Mouse (Mus musculus) cerebellum, adult 8-10 months (tissue): ENCODE data around the gene Gm4792.
A peak's percentile ranks its signal among the peaks of the same experiment; 100 is the strongest.

Experiments used
- DNase-seq: peaks from one replicate; pipeline ENCODE4 v3.0.0; 2022

The Gm4792 gene

GRCm38 (mm10) chr10:94298471-94298870, at the start of gene Gm4792:
TSS of gene Gm4792 (minus strand) at chr10:94298703.
- no peak for DNase-seq

- no peak for DNase-seq
These were observed 49.5 kb upstream of the Gm4792 start for GRCm38 (mm10) chr10:94347959-94348358.

GRCm38 (mm10) chr10:94347296-94347695, 48.8 kb upstream of the Gm4792 start:
- DNase-seq: no peak

- DNase-seq: no peak
These were observed 48.1 kb upstream of the Gm4792 start for GRCm38 (mm10) chr10:94346596-94346995.

GRCm38 (mm10) chr10:94345509-94346252, 47.2 kb upstream of the Gm4792 start:
- no peak for DNase-seq

- DNase-seq: no peak
These were observed 46.3 kb upstream of the Gm4792 start for GRCm38 (mm10) chr10:94344631-94345417.

- no peak for DNase-seq
These were observed 45.1 kb upstream of the Gm4792 start for GRCm38 (mm10) chr10:94343581-94343980.

- DNase-seq: no peak
These were observed 43.8 kb upstream of the Gm4792 start for GRCm38 (mm10) chr10:94342256-94342655.

GRCm38 (mm10) chr10:94341501-94341900, 43.0 kb upstream of the Gm4792 start:
- DNase-seq: no peak

- DNase-seq: no peak
These were observed 37.6 kb upstream of the Gm4792 start for GRCm38 (mm10) chr10:94336071-94336470.

- DNase-seq: no peak
These were observed 36.5 kb upstream of the Gm4792 start for GRCm38 (mm10) chr10:94335047-94335446.

- DNase-seq: no peak
These were observed 34.8 kb upstream of the Gm4792 start for GRCm38 (mm10) chr10:94333328-94333727.

- no peak for DNase-seq
These were observed 34.0 kb upstream of the Gm4792 start for GRCm38 (mm10) chr10:94332358-94333137.

- no peak for DNase-seq
These were observed 31.5 kb upstream of the Gm4792 start for GRCm38 (mm10) chr10:94329962-94330361.

GRCm38 (mm10) chr10:94318574-94318973, 20.1 kb upstream of the Gm4792 start:
- DNase-seq: no peak

GRCm38 (mm10) chr10:94313146-94313545, 14.6 kb upstream of the Gm4792 start:
- DNase-seq: no peak

- DNase-seq: no peak
These were observed 13.7 kb upstream of the Gm4792 start for GRCm38 (mm10) chr10:94312007-94312715.

GRCm38 (mm10) chr10:94311511-94312006, 13.1 kb upstream of the Gm4792 start, which contains the start of gene Tmcc3:
TSS of gene Tmcc3 (plus strand) at chr10:94311949.
- DNase-seq: peak; percentile 9

- no peak for DNase-seq
These were observed 12.2 kb upstream of the Gm4792 start for GRCm38 (mm10) chr10:94310499-94311267.

- DNase-seq: no peak
These were observed 7.0 kb upstream of the Gm4792 start for GRCm38 (mm10) chr10:94305526-94305925.

GRCm38 (mm10) chr10:94304064-94304657, 5.7 kb upstream of the Gm4792 start:
- no peak for DNase-seq
